Mouse (Mus musculus): ENCODE data around the gene Fancc. TPM values are rescaled to one million over a fixed set of nuclear protein-coding genes. Genes with fewer than 3 reads are reported as not detected.

The Fancc gene
- polyA plus RNA-seq, 1 experiment from 2014 or later = 17.1 TPM

- no peaks in the 10 kb centered on the region for H3K9me3 ChIP-seq (ENCODE audit: control insufficient read depth, low read length)
- no peaks in the 10 kb centered on the region for H3K27me3 ChIP-seq (replicated peaks; ENCODE audit: control insufficient read depth, insufficient read depth, low read length)
- ATAC-seq (ENCODE audit: low read depth) (no peak), DNase-seq (ENCODE audit: low spot score) (no peak)
- peak overlapping the region; percentile 52 for H3K4me3 ChIP-seq (ENCODE audit: low read depth, low read length)
- peaks cover 55% of the 10 kb centered on the region for H3K4me1 ChIP-seq (ENCODE audit: control insufficient read depth, insufficient read depth, low read length)
- peaks cover 16% of the 10 kb centered on the region; the same call in 1 of the 2 replicates for H3K36me3 ChIP-seq (ENCODE audit: control insufficient read depth, insufficient read depth, low read length)
- 27% methylated on average over 5 of the region's 5 CpGs for WGBS
- peak overlapping the region; percentile 92 for H3K27ac ChIP-seq (replicated peaks; ENCODE audit: low read depth, low read length)
- peak overlapping the region; percentile 58 for H3K9ac ChIP-seq (ENCODE audit: low read depth, low read length)
- H3K4me2 ChIP-seq (ENCODE audit: low read depth, low read length) = peak overlapping the region; percentile 63
Observed at GRCm38 (mm10) chr13:63278141-63278631, 218.9 kb downstream of the Fancc start.

GRCm38 (mm10) chr13:63277316-63277715, 219.8 kb downstream of the Fancc start:
- Histone ChIP-seq H3K4me1 (ENCODE audit: control insufficient read depth, insufficient read depth, low read length) (peaks cover 54% of the 10 kb centered on the region), H3K9ac (ENCODE audit: low read depth, low read length) (peak overlapping the region; percentile 58), H3K4me2 (ENCODE audit: low read depth, low read length) (peak overlapping the region; percentile 63), H3K4me3 (ENCODE audit: low read depth, low read length) (peak overlapping the region; percentile 52), H3K27me3 (replicated peaks; ENCODE audit: control insufficient read depth, insufficient read depth, low read length) (no peaks in the 10 kb centered on the region), H3K36me3 (ENCODE audit: control insufficient read depth, insufficient read depth, low read length) (peaks cover 9% of the 10 kb centered on the region; the same call in 1 of the 2 replicates), H3K9me3 (ENCODE audit: control insufficient read depth, low read length) (no peaks in the 10 kb centered on the region), H3K27ac (replicated peaks; ENCODE audit: low read depth, low read length) (peak overlapping the region; percentile 92)
- no peak for DNase-seq (ENCODE audit: low spot score)
- 33% methylated on average over 5 of the region's 5 CpGs for WGBS
- ATAC-seq (ENCODE audit: low read depth) = no peak

- 71% methylated on average over 4 of the region's 4 CpGs for WGBS
- Histone ChIP-seq H3K27ac (replicated peaks; ENCODE audit: low read depth, low read length) (peak overlapping the region; percentile 92), H3K27me3 (replicated peaks; ENCODE audit: control insufficient read depth, insufficient read depth, low read length) (no peaks in the 10 kb centered on the region), H3K9ac (ENCODE audit: low read depth, low read length) (peak overlapping the region; percentile 58), H3K4me1 (ENCODE audit: control insufficient read depth, insufficient read depth, low read length) (peaks cover 48% of the 10 kb centered on the region), H3K36me3 (ENCODE audit: control insufficient read depth, insufficient read depth, low read length) (no peaks in the 10 kb centered on the region), H3K4me3 (ENCODE audit: low read depth, low read length) (peak overlapping the region; percentile 52), H3K9me3 (ENCODE audit: control insufficient read depth, low read length) (no peaks in the 10 kb centered on the region), H3K4me2 (ENCODE audit: low read depth, low read length) (peak overlapping the region; percentile 63)
- DNase-seq (ENCODE audit: low spot score) (no peak), ATAC-seq (ENCODE audit: low read depth) (no peak)
Observed at GRCm38 (mm10) chr13:63276389-63276788, 220.7 kb downstream of the Fancc start.

- Histone ChIP-seq H3K27me3 (replicated peaks; ENCODE audit: control insufficient read depth, insufficient read depth, low read length) (no peaks in the 10 kb centered on the region), H3K9ac (ENCODE audit: low read depth, low read length) (peak overlapping the region; percentile 73), H3K36me3 (ENCODE audit: control insufficient read depth, insufficient read depth, low read length) (no peaks in the 10 kb centered on the region), H3K4me3 (ENCODE audit: low read depth, low read length) (peak overlapping the region; percentile 52), H3K4me1 (ENCODE audit: control insufficient read depth, insufficient read depth, low read length) (peaks cover 34% of the 10 kb centered on the region), H3K9me3 (ENCODE audit: control insufficient read depth, low read length) (no peaks in the 10 kb centered on the region), H3K4me2 (ENCODE audit: low read depth, low read length) (peak overlapping the region; percentile 63), H3K27ac (replicated peaks; ENCODE audit: low read depth, low read length) (peak overlapping the region; percentile 92)
- no peak for DNase-seq (ENCODE audit: low spot score)
- WGBS = 43% methylated on average over 10 of the region's 10 CpGs
- ATAC-seq (ENCODE audit: low read depth) = no peak
Observed at GRCm38 (mm10) chr13:63274488-63275166, 222.5 kb downstream of the Fancc start.

- no peaks in the 10 kb centered on the region for H3K27me3 ChIP-seq (replicated peaks; ENCODE audit: control insufficient read depth, insufficient read depth, low read length)
- 25% methylated on average over 2 of the region's 2 CpGs for WGBS
- H3K4me3 ChIP-seq (ENCODE audit: low read depth, low read length) = peak overlapping the region; percentile 52
- H3K9ac ChIP-seq (ENCODE audit: low read depth, low read length) = peak overlapping the region; percentile 73
- DNase-seq (ENCODE audit: low spot score) (no peak), ATAC-seq (ENCODE audit: low read depth) (no peak)
- H3K27ac ChIP-seq (replicated peaks; ENCODE audit: low read depth, low read length) = peak overlapping the region; percentile 92
- H3K36me3 ChIP-seq (ENCODE audit: control insufficient read depth, insufficient read depth, low read length) = no peaks in the 10 kb centered on the region
- peak overlapping the region; percentile 63 for H3K4me2 ChIP-seq (ENCODE audit: low read depth, low read length)
- H3K9me3 ChIP-seq (ENCODE audit: control insufficient read depth, low read length) = no peaks in the 10 kb centered on the region
- peaks cover 30% of the 10 kb centered on the region for H3K4me1 ChIP-seq (ENCODE audit: control insufficient read depth, insufficient read depth, low read length)
Observed at GRCm38 (mm10) chr13:63273859-63274258, 223.2 kb downstream of the Fancc start.

GRCm38 (mm10) chr13:63272602-63273229, 224.4 kb downstream of the Fancc start:
- peaks cover 27% of the 10 kb centered on the region for H3K4me1 ChIP-seq (ENCODE audit: control insufficient read depth, insufficient read depth, low read length)

GRCm38 (mm10) chr13:63272017-63272601, 225.0 kb downstream of the Fancc start:
- no peaks in the 10 kb centered on the region for H3K9me3 ChIP-seq (ENCODE audit: control insufficient read depth, low read length)
- H3K27me3 ChIP-seq (replicated peaks; ENCODE audit: control insufficient read depth, insufficient read depth, low read length) = no peaks in the 10 kb centered on the region
- peak overlapping the region; percentile 92 for H3K27ac ChIP-seq (replicated peaks; ENCODE audit: low read depth, low read length)
- DNase-seq (ENCODE audit: low spot score) (no peak), ATAC-seq (ENCODE audit: low read depth) (no peak)
- no peaks in the 10 kb centered on the region for H3K36me3 ChIP-seq (ENCODE audit: control insufficient read depth, insufficient read depth, low read length)
- peak overlapping the region; percentile 63 for H3K4me2 ChIP-seq (ENCODE audit: low read depth, low read length)
- H3K4me1 ChIP-seq (ENCODE audit: control insufficient read depth, insufficient read depth, low read length) = peaks cover 25% of the 10 kb centered on the region
- peak overlapping the region; percentile 73 for H3K9ac ChIP-seq (ENCODE audit: low read depth, low read length)
- H3K4me3 ChIP-seq (ENCODE audit: low read depth, low read length) = peak overlapping the region; percentile 52
- WGBS = 13% methylated on average over 16 of the region's 16 CpGs

More at GRCm38 (mm10) chr13:63272602-63273229, 224.4 kb downstream of the Fancc start:
- peak overlapping the region; percentile 73 for H3K9ac ChIP-seq (ENCODE audit: low read depth, low read length)
- H3K9me3 ChIP-seq (ENCODE audit: control insufficient read depth, low read length) = no peaks in the 10 kb centered on the region
- H3K36me3 ChIP-seq (ENCODE audit: control insufficient read depth, insufficient read depth, low read length) = no peaks in the 10 kb centered on the region
- H3K27me3 ChIP-seq (replicated peaks; ENCODE audit: control insufficient read depth, insufficient read depth, low read length) = no peaks in the 10 kb centered on the region
- peak; percentile 89 for ATAC-seq (ENCODE audit: low read depth)
- DNase-seq (ENCODE audit: low spot score) = peak; percentile 91
- H3K4me3 ChIP-seq (ENCODE audit: low read depth, low read length) = peak overlapping the region; percentile 52
- peak overlapping the region; percentile 92 for H3K27ac ChIP-seq (replicated peaks; ENCODE audit: low read depth, low read length)
- H3K4me2 ChIP-seq (ENCODE audit: low read depth, low read length) = peak overlapping the region; percentile 63
- 4% methylated on average over 27 of the region's 27 CpGs for WGBS

GRCm38 (mm10) chr13:63270191-63270590, 226.9 kb downstream of the Fancc start:
- 33% methylated on average over 5 of the region's 5 CpGs for WGBS
- no peaks in the 10 kb centered on the region for H3K27me3 ChIP-seq (replicated peaks; ENCODE audit: control insufficient read depth, insufficient read depth, low read length)
- no peak for DNase-seq (ENCODE audit: low spot score)
- no peaks in the 10 kb centered on the region for H3K36me3 ChIP-seq (ENCODE audit: control insufficient read depth, insufficient read depth, low read length)
- H3K4me1 ChIP-seq (ENCODE audit: control insufficient read depth, insufficient read depth, low read length) = peaks cover 25% of the 10 kb centered on the region
- H3K9me3 ChIP-seq (ENCODE audit: control insufficient read depth, low read length) = no peaks in the 10 kb centered on the region
- peak overlapping the region; percentile 34; the same call in 1 of the 2 replicates for H3K9ac ChIP-seq (ENCODE audit: low read depth, low read length)
- H3K4me2 ChIP-seq (ENCODE audit: low read depth, low read length) = peak overlapping the region; percentile 32
- peak overlapping the region; percentile 41 for H3K27ac ChIP-seq (replicated peaks; ENCODE audit: low read depth, low read length)
- peak overlapping the region; percentile 1; the same call in 1 of the 2 replicates for H3K4me3 ChIP-seq (ENCODE audit: low read depth, low read length)
- no peak for ATAC-seq (ENCODE audit: low read depth)

All from embryonic facial prominence, embryonic 14.5 days (tissue).